Mouse (Mus musculus): Measurements from ENCODE around the gene Psd4. TPM values are rescaled to one million over a fixed set of nuclear protein-coding genes. Genes with fewer than 3 reads are reported as not detected.

Gene Psd4
- 2.5 and 3.6 TPM in 2 replicates for total RNA-seq (2021)
- long read RNA-seq, partial matches to known transcripts, result 1 of 1 reads
- long read RNA-seq, other reads (novel, unspliced or antisense), result 0 of 1 reads

DNA sequence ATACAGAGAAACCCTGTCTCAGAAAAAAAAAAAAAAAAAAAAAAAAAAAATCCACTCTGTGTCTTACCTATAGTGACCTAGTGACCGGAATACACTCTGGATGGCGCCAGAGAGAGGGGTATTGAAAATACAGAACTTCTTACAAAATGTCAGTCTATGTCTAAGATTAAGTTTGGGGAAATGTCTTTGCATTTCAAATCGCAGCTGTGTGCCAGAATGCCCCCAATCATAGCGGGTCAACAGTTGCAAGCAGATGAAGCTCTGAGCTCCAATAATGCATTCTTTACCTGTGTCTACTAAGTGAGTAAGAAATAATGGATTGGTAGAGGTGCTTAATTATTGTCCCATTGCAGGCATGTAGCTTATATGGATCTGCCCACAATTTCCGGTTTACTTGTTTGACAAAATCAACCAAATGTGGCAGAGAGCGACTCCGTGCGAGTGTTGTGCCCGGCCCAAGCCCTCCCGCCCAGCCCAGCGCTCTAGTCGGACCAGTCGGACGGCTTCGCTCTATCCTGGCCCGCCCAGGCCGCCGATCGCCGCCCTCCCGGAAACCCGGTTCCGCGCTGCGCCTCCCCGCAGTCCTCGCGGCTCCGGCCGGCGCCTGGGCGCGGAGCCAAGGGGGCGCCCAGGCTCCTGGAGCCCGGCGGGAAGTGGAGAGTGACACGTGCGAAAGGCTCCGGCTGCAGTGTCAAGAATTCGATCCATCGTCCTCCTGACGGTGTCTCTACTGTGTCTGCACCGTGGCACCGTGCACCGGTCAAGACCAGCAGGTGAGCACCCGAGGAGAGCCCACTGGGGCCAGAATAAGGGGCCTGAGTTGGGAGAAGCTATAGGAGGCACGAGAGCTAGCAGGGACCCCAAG lies at the start of gene Psd4:
Gene Psd4 (plus strand): TSS at position 551 of the 865 bp plus-strand sequence.
- DNase-seq, result peak; percentile 67

GRCm38 (mm10) chr2:24317919-24318598 lies 49.3 kb upstream of the Psd4 start:
- DNase-seq, result no peak

DNA sequence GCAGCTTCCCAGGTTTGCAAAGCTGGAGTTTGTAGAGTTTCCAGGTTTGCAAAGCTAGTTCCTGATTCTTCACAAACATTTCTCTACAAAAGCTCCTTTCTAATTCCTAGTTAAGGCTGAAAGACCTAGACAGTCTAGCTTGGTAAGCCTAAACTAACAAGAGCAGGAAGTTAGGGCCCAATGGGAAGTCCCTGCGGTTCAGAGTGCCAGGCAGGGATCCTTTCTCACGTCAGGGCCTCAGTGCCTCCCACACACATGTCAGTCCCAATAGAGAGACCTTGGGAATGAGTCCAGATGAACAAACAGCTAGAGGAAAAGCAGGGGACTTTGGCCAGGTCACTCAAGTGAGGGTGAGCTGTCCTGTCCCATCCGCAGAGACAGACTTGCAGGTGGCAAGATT lies 32.0 kb upstream of the Psd4 start:
- DNase-seq, result peak; percentile 9

DNA sequence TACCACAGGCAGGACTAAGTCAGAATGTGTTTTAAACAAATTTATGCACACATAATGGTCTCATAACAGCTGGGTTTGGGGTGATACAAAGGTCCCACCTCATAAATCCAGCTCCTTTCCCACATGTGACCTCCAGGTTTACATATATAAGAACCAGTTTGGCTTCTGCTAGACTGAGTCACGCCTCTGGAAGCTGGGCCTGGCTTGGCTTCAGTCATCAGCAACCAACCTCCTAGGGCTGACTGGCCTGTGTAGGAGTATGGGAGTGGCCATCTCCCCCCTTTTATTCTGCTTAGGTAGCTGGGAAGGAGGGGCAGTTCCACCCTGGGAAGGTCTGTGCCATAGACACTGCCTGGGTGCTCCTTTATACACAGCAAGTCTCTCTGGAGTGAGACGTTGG lies 30.8 kb upstream of the Psd4 start, which contains the start of gene Il1rn:
Gene Il1rn (plus strand): TSS at position 309 of the 400 bp plus-strand sequence.
- no peak for DNase-seq

- no peak for DNase-seq
Measured at GRCm38 (mm10) chr2:24341395-24341885, 25.9 kb upstream of the Psd4 start.

- no peak for DNase-seq
Measured at GRCm38 (mm10) chr2:24344619-24345018, 22.8 kb upstream of the Psd4 start.

- DNase-seq, result no peak
Measured at GRCm38 (mm10) chr2:24345056-24345455, 22.3 kb upstream of the Psd4 start.

- DNase-seq, result no peak
Measured at GRCm38 (mm10) chr2:24347926-24348325, 19.5 kb upstream of the Psd4 start.

- no peak for DNase-seq
Measured at GRCm38 (mm10) chr2:24351159-24351558, 16.2 kb upstream of the Psd4 start.

DNA sequence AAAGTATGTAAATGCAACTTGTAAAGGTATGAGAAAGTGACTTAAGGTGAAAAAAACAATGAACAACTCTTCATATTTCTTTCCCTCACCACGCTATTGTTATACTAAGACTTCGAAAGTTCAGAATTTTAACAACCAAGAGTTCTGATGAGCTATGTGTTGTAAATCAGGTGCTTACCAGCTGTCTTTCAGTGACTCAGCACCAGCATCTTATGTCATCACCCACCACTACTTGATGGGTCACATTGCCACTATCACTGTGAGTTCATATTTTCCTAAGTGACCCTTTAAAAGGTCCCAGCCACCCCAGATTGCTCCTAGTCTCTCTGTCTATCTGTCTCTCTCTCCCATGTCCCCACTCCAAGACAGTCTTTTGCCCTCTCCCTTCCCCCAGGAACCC lies 14.3 kb upstream of the Psd4 start:
- DNase-seq, result no peak

- no peak for DNase-seq
Measured at GRCm38 (mm10) chr2:24357642-24358041, 9.7 kb upstream of the Psd4 start.

- no peak for DNase-seq
Measured at GRCm38 (mm10) chr2:24359347-24359746, 8.0 kb upstream of the Psd4 start.

DNA sequence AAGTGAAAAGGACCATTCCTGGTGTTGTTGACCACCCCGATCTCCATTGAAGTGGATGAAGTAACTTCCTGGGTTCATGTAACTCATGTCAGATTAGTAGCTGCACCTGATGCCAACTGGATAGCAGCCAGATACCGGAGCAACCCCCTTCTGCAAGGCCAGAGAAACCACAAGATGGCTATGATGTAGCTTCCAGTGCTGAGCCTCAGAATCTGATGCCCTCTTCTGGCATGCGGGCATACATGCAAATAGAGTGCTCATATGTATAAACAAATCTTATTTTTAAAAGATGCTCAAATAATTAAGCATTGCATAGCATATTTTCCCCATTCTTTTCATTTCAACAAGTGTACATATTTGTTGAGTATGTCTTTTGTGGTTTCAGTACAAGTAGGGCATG lies 3.6 kb upstream of the Psd4 start:
- DNase-seq, result no peak

DNA sequence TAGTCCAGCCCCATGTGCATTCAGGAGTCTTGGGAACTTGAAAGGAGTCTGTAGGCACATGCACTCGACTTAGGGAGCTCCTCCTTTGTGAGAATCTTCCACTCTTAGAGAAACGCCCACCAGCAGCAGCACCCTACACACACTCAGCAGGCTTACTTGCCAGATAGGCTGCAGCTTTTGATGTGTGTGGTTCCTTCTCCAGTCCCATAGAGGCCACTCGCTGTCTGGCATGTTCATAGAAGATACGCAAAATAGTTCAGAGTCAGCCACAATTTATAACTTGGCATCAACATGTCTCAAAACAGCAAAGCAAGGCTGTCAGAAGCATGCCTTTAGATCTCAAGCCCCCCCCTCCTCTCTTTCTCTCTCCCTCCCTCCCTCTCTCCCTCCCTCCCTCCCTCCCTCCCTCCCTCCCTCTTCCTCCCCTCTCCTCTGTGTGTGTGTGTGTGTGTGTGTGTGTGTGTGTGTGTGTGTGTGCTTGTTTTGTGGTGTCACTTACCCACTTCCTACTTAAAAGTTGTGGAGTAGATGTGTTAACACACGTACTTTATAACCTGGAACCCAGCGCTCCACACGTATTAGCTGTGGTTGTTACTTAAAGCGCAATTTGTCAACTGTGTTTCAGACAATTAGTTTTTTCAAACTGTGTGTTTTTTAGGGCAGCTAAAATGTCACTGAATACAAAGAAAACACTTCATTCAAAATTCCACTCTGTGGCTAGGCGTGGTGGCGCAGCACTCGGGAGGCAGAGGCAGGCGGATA lies 985 bp upstream of the Psd4 start:
- DNase-seq, result no peak

- no peak for DNase-seq
Measured at GRCm38 (mm10) chr2:24367895-24368261, 498 bp downstream of the Psd4 start.

- DNase-seq, result no peak
Measured at GRCm38 (mm10) chr2:24378747-24379450, 11.5 kb downstream of the Psd4 start.

DNA sequence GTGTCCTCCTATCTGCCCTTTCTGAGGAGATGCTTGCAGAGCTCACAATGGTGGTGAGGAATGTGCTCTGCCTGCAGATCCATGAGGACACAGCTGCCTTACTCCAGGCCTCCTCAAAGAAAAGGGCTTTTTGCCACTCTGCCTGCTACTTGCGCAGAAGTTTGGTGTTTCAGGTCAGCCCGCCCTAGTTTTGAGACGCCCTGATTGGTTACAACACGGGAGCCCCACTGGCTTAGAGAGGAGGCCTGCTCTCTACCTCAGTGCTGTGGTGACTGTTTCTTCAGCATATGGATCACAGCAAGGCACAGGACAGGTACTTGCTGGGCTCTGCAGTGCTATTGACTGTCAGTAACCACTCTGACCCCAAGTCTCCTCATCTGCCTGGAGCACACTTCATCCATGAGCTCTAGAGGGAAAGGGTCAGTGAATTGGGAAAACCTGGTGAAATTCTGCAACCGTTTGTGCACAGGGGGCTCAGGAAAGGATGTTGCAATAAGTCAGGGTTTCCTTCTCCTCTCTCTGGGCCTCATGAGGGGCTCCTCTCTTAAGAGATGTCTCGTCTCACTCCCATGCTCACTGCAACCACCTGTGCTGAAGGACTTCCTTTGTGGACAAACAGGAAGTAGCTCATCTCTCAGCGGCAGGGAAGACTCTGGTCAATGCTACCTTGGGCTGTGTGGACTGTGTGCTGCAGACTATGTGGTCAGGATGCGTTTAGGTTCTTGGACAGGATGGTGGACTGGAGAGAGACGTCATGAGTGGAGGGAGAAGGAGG lies 15.3 kb downstream of the Psd4 start:
- DNase-seq, result no peak

- DNase-seq, result no peak
Measured at GRCm38 (mm10) chr2:24383636-24384035, 16.3 kb downstream of the Psd4 start.

- DNase-seq, result no peak
Measured at GRCm38 (mm10) chr2:24384393-24384792, 17.0 kb downstream of the Psd4 start.

DNA sequence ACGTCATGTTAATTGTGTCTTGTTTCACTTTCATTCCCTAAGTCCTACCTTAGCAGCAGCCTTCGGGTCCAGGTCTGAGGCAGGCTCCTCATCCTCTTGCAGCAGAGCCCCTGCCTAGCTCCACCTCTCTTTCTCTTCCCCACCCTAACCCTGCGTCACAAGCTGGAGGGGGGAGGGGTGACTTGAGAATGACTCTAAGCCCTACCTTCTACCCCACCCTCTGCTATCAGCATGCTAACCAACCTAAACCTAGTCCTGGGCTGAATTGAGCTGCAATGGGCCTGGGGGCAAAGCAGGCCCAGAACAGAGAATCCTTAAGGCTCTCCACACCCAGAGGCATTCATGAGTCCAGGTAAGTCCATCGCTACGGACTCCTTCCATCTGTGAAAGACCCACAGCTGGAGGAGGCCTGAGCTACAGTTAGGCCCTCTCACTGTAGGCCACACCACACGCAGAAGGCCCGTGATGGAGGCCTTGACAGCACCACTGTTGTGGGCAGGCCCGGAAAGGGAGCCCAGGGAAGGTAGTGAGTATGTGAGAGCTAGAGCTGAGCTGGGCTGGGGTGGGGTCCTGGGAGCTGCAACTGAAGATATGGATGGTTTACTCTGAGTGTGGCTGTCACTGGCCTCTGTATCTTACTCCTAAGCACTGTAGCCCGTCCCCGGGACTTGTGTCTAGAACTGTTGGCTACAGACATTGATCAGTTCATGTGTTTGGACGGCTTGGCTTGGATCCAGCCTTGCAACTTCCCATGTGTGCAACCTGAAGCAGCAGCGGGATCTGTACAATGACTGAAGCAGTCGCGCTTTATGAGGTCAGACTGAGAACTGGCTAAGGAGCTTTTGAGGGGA lies 18.0 kb downstream of the Psd4 start:
- DNase-seq, result no peak

Measured in adrenal gland, postnatal 25 days (tissue).